Mouse (Mus musculus) lung, postnatal 0 days (tissue): ENCODE results near the gene Eif2b1.

Source experiments
- CTCF ChIP-seq: IDR thresholded peaks from 2 replicates; pipeline ENCODE4 v1.5.1; 2016; ENCODE audit warnings: antibody characterized with exemption, mild to moderate bottlenecking
- EP300 ChIP-seq: IDR thresholded peaks from 2 replicates; pipeline ENCODE4 v1.6.1; 2016; ENCODE audit warnings: antibody characterized with exemption, mild to moderate bottlenecking, control low read depth

DNA sequence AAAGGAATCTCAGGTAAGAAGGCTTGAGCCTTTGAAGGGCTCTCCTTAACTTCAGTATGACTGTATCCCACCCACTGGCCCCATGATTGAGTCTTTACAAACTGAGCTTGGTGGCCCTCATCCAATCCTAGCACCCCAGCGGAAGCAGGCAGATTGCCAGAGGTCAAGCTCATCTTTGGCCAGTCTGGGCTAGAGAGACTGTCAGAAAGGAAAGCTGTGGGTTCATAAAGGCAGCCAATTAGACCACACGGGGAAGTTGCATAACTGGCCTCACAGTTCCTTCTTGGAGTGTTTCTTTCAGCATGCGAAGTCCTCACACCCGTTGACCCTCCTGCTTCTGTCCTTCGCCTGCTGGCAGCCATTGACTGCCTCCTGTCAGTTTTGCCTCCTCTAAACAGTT lies 3.6 kb upstream of the Eif2b1 start:
- no peak for TF ChIP-seq CTCF
- TF ChIP-seq EP300 = no peak
